Mouse (Mus musculus) embryonic facial prominence, embryonic 14.5 days (tissue): Measurements from ENCODE around the gene Fam168a. TPM values are rescaled to one million over a fixed set of nuclear protein-coding genes. Genes with fewer than 3 reads are reported as not detected.

Experiments used
- ATAC-seq: fragments of 200-750 bp; cut with Nextera tagmentation; 2 replicates; pipeline ENCODE4 v1.8.0; 2017; ENCODE audit warnings: low read depth, moderate number of reproducible peaks, moderate TSS enrichment
- DNase-seq: peaks from one replicate; pipeline ENCODE4 v3.0.0-alpha.2; 2015; ENCODE audit warnings: low spot score
- H3K27ac ChIP-seq: fragments of 300-500 bp; sonication (generic); replicated peaks from 2 replicates; pipeline ENCODE4 v1.5.1; 2014; ENCODE audit warnings: low read depth, mild to moderate bottlenecking, low read length, moderate library complexity
- H3K27me3 ChIP-seq: fragments of 300-500 bp; sonication (generic); replicated peaks from 2 replicates; pipeline ENCODE4 v1.6.1; 2014; ENCODE audit warnings: low read length; ENCODE audit not compliant: control insufficient read depth, insufficient read depth
- H3K36me3 ChIP-seq: fragments of 300-500 bp; sonication (generic); 2 replicates; pipeline ENCODE4 v1.6.1; 2014; ENCODE audit warnings: low read length, mixed read lengths; ENCODE audit not compliant: control insufficient read depth, insufficient read depth
- H3K4me1 ChIP-seq: fragments of 300-500 bp; sonication (generic); 2 replicates; pipeline ENCODE4 v1.6.1; 2014; ENCODE audit warnings: antibody characterized with exemption, low read length; ENCODE audit not compliant: control insufficient read depth, insufficient read depth
- H3K4me2 ChIP-seq: fragments of 300-500 bp; sonication (generic); 2 replicates; pipeline ENCODE4 v1.6.1; 2014; ENCODE audit warnings: low read depth, mild to moderate bottlenecking, low read length, moderate library complexity, mixed read lengths
- H3K4me3 ChIP-seq: fragments of 300-500 bp; sonication (generic); 2 replicates; pipeline ENCODE4 v1.5.1; 2014; ENCODE audit warnings: low read depth, mild to moderate bottlenecking, low read length
- H3K9ac ChIP-seq: fragments of 300-500 bp; sonication (generic); 2 replicates; pipeline ENCODE4 v1.6.1; 2014; ENCODE audit warnings: low read depth, mild to moderate bottlenecking, low read length, moderate library complexity, mixed read lengths
- H3K9me3 ChIP-seq: fragments of 300-500 bp; sonication (generic); 2 replicates; pipeline ENCODE4 v1.6.1; 2016; ENCODE audit warnings: low read length; ENCODE audit not compliant: control insufficient read depth
- WGBS: fragments of 180-500 bp; shearing (Covaris S2); extraction: QIAGEN DNeasy Blood & Tissue Kit; methylation state at CpG from one replicate; pipeline ENCODE4 v1.1.7; 2014; 5-methylcytosine and 5-hydroxymethylcytosine counted together
- polyA plus RNA-seq: library from polyadenylated mRNA; unstranded; fragments of >200 nt; fragmentation: Nextera tagmentation; extraction: Ambion mirVana; gene quantifications from 2 replicates; pipeline ENCODE4 v1.2.1, GENCODE M21; 2014

The Fam168a gene
- polyA plus RNA-seq, 1 experiment from 2014 or later = 42.3 TPM

- no peak overlapping the region for H3K4me3 ChIP-seq
- H3K27me3 ChIP-seq = no peaks in the 10 kb centered on the region
- no peaks in the 10 kb centered on the region for H3K36me3 ChIP-seq
- 36% methylated on average over 13 of the region's 13 CpGs for WGBS
- H3K9ac ChIP-seq = no peak overlapping the region
- DNase-seq = peak; percentile 82
- H3K9me3 ChIP-seq = no peaks in the 10 kb centered on the region
- peak; percentile 85 for ATAC-seq
- H3K4me2 ChIP-seq = no peak overlapping the region
- H3K27ac ChIP-seq = no peak overlapping the region
- no peaks in the 10 kb centered on the region for H3K4me1 ChIP-seq
These were observed 21.1 kb upstream of the Fam168a start for GRCm38 (mm10) chr7:100685061-100686030.

GRCm38 (mm10) chr7:100688471-100688870 lies 18.0 kb upstream of the Fam168a start:
- DNase-seq (peak; percentile 23), ATAC-seq (no peak)
- no peak overlapping the region for H3K4me3 ChIP-seq
- 69% methylated on average over 7 of the region's 7 CpGs for WGBS
- H3K9ac ChIP-seq = no peak overlapping the region
- no peak overlapping the region for H3K4me2 ChIP-seq
- no peak overlapping the region for H3K27ac ChIP-seq
- H3K36me3 ChIP-seq = no peaks in the 10 kb centered on the region
- H3K4me1 ChIP-seq = no peaks in the 10 kb centered on the region
- no peaks in the 10 kb centered on the region for H3K9me3 ChIP-seq
- H3K27me3 ChIP-seq = no peaks in the 10 kb centered on the region

GRCm38 (mm10) chr7:100693199-100693598 lies 13.2 kb upstream of the Fam168a start:
- no peak for ATAC-seq
- no peak overlapping the region for H3K9ac ChIP-seq
- H3K36me3 ChIP-seq = no peaks in the 10 kb centered on the region
- no peak overlapping the region for H3K27ac ChIP-seq
- no peak overlapping the region for H3K4me2 ChIP-seq
- no peak overlapping the region for H3K4me3 ChIP-seq
- no peaks in the 10 kb centered on the region for H3K27me3 ChIP-seq
- DNase-seq = no peak
- H3K9me3 ChIP-seq = no peaks in the 10 kb centered on the region
- 68% methylated on average over 8 of the region's 8 CpGs for WGBS
- H3K4me1 ChIP-seq = no peaks in the 10 kb centered on the region

GRCm38 (mm10) chr7:100699771-100700770 lies 6.4 kb upstream of the Fam168a start:
- WGBS = 32% methylated on average over 8 of the region's 8 CpGs
- ATAC-seq (no peak), DNase-seq (no peak)
- Histone ChIP-seq H3K27ac (no peak overlapping the region), H3K36me3 (no peaks in the 10 kb centered on the region), H3K4me1 (no peaks in the 10 kb centered on the region), H3K4me3 (no peak overlapping the region), H3K4me2 (no peak overlapping the region), H3K27me3 (no peaks in the 10 kb centered on the region), H3K9ac (no peak overlapping the region), H3K9me3 (no peaks in the 10 kb centered on the region)

- 1% methylated on average over 18 of the region's 23 CpGs for WGBS
These were observed 547 bp downstream of the Fam168a start for GRCm38 (mm10) chr7:100706883-100707480.

GRCm38 (mm10) chr7:100718741-100719140 lies 12.3 kb downstream of the Fam168a start:
- H3K36me3 ChIP-seq = no peaks in the 10 kb centered on the region
- H3K27ac ChIP-seq = no peak overlapping the region
- 90% methylated on average over 5 of the region's 5 CpGs for WGBS
- H3K27me3 ChIP-seq = no peaks in the 10 kb centered on the region
- peaks cover 7% of the 10 kb centered on the region; the same call in 1 of the 2 replicates for H3K4me1 ChIP-seq
- no peak overlapping the region for H3K4me3 ChIP-seq
- ATAC-seq (no peak), DNase-seq (no peak)
- H3K9me3 ChIP-seq = no peaks in the 10 kb centered on the region
- no peak overlapping the region for H3K4me2 ChIP-seq
- H3K9ac ChIP-seq = no peak overlapping the region

More at GRCm38 (mm10) chr7:100706883-100707480, 547 bp downstream of the Fam168a start:
- ATAC-seq (peak; percentile 12), DNase-seq (no peak)
- Histone ChIP-seq H3K27ac (peak overlapping the region; percentile 96), H3K9ac (peak overlapping the region; percentile 84), H3K4me3 (peak overlapping the region; percentile 74), H3K9me3 (no peaks in the 10 kb centered on the region), H3K4me1 (peaks cover 15% of the 10 kb centered on the region), H3K27me3 (no peaks in the 10 kb centered on the region), H3K36me3 (no peaks in the 10 kb centered on the region), H3K4me2 (peak overlapping the region; percentile 87)

GRCm38 (mm10) chr7:100722268-100722667 lies 15.8 kb downstream of the Fam168a start:
- ATAC-seq = no peak
- no peaks in the 10 kb centered on the region for H3K36me3 ChIP-seq

More at GRCm38 (mm10) chr7:100722268-100722667, 15.8 kb downstream of the Fam168a start:
- Histone ChIP-seq H3K4me1 (peaks cover 9% of the 10 kb centered on the region; the same call in 1 of the 2 replicates), H3K9ac (no peak overlapping the region), H3K4me2 (no peak overlapping the region), H3K4me3 (no peak overlapping the region), H3K9me3 (no peaks in the 10 kb centered on the region), H3K27me3 (no peaks in the 10 kb centered on the region), H3K27ac (no peak overlapping the region)
- peak; percentile 14 for DNase-seq
- 62% methylated on average over 5 of the region's 6 CpGs for WGBS
